Mouse (Mus musculus) thymus, postnatal 0 days (tissue): ENCODE measurements around the gene Sqstm1. TPM values are rescaled to one million over a fixed set of nuclear protein-coding genes. Genes with fewer than 3 reads are reported as not detected.

Source experiments
- DNase-seq: peaks from one replicate; pipeline ENCODE4 v3.0.0-alpha.2; 2015; ENCODE audit warnings: low spot score
- polyA plus RNA-seq: library from polyadenylated mRNA; unstranded; fragments of >200 nt; fragmentation: Nextera tagmentation; extraction: Ambion mirVana; gene quantifications from 2 replicates; pipeline ENCODE4 v1.2.1, GENCODE M21; 2015

The Sqstm1 gene
- polyA plus RNA-seq = 233 and 246 TPM in 2 replicates

DNA sequence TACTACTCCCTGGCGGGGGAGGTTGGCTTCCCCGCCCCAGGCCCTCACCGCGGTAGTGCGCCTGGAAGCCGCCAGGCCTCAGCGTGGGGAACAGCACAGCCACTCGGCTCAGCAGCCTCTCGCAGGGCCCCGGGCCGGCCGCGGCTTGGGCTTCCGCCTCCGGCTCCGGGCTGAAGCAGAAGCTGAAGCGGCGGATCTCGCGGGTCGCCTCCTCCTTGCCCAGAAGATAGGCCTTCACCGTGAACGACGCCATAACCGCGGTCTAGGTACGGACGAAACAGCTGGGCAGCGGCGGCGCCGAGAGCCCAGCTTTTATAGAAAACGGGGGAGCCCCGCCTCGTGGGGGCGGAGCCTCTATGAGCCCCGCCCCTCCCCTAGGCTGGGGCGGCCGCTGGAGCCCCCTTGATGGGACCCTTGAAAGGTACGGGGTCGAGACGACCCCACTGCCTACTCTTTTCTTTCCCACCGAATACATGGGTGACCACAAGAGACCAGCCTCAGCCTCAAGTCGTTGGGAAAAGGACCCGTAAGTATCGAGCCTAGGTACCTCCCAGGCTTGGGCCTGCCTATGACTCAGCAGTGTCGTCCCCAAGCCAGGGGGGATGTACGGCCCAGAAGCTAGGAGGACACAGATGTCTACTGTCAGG, at the start of gene Sqstm1, which contains the start of gene Mgat4b:
Gene Sqstm1 (minus strand): TSS at position 323 of the 647 bp plus-strand sequence.
Gene Mgat4b (plus strand): TSS at position 386 of the 647 bp plus-strand sequence.
- DNase-seq = peak; percentile 83

DNA sequence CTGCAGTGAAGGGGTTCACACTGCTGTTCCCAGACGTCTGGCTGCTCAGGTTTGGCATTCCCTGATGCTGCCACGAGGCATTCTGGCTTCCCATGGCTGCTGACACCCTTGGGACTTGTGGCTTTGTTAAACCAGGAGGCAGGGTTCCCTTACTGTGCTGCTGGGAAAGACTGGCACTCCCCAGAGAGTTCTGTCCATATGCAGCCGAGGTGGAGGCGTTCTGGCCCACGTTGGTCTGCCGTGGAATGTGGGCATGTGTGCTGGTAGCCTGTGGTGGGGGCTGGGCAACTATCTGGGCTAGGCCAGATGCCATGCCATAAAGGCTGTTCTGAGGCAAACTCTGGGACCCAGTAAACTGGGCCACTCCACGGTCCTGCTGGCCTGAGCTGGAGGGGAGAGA, 47.7 kb upstream of the Sqstm1 start:
- no peak for DNase-seq

DNA sequence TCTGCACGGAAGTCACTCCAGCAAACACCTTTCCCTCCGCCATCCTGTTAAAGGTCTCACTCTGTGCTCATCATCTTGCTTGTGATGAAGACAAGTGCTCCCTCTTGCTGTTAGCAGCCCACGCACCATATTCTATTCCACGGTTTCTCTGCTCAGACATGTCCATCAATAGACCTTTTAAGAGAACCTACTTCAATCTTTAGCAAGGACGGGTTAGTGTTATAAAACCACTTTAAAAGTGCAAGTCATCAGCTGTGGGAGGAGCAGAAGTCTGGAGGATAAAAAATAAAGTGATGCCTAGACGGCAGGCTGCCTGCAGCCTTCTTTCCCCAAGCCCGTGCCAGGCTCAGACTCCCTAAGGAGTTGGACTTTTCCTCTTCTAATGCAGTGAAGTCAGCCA, 46.0 kb upstream of the Sqstm1 start:
- DNase-seq = no peak

DNA sequence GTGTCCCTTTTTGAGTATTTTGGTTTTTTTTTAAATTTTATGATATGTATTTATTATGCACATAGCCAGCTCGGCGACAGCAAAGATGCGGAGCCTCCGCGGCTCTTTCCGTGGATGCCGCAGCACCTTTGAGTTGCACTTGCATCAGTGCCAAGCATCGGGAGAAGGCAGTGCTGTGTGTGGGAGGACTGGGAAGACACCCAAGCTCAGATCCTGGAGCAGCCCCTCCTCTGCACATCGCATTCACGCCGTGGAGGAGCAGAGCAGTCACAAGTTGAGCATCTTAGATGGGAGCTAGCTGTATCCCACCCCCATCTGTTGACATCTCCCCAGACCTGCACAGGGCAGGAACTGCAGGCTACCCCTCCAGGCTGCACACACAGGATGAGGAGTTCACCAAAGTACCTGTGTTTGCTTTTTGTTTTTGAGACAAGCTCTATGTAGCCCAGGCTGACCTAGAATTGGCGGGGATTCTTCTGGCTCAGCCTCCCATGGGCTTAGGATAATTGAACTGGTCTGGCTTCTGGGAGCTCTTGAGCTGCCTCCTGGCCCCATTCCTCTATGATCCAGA, 43.5 kb upstream of the Sqstm1 start:
- DNase-seq = no peak

DNA sequence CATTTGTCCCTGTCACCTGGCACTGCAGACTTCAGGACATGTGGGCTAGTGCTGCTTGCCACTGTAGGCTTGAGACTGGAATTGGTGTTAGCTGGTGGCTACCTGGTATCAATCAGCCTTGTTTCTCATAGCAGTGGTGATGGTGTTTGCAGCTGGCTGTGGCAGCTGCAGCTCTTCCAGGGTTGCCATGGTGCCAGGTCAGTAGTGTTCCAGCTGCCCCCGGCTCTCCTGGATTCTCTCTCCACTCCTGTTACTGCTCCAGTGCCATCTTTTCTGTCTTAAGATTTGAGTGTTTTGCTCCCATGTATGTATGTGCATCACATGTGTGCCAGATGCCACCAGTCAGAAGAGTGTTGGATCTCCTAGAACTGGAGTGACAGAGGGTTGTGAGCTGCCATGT, 42.8 kb upstream of the Sqstm1 start:
- no peak for DNase-seq

DNA sequence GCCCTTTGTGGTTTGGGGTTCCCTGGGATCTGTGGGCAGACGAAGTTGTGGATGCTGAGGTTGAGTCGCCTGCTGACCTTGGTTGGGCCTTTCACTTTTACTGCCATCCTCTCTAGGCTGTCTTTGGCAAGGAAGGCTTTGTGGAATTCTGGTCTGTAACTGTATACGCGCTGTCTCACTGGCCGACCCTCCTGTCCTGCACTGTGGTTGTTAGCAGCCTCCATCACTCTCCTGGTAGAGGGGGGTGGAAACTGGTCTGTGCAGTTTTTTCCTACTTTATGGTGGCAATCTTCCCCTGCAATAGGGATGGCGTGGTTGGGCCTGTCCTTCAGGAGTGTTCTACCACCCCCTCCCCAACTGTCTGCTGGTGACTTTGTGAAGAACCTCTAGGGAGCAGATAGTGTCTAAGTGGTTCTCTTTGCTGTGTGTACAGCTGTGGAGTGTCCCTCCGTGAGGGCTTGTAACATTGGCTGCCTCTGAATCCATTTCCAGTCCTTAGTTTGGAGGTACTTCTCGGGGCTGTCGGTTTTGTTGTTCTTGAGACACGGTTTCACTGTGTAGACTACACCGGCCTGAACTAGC, 42.1 kb upstream of the Sqstm1 start:
- no peak for DNase-seq

GRCm38 (mm10) chr11:50252166-50252565, 41.5 kb upstream of the Sqstm1 start:
- no peak for DNase-seq

DNA sequence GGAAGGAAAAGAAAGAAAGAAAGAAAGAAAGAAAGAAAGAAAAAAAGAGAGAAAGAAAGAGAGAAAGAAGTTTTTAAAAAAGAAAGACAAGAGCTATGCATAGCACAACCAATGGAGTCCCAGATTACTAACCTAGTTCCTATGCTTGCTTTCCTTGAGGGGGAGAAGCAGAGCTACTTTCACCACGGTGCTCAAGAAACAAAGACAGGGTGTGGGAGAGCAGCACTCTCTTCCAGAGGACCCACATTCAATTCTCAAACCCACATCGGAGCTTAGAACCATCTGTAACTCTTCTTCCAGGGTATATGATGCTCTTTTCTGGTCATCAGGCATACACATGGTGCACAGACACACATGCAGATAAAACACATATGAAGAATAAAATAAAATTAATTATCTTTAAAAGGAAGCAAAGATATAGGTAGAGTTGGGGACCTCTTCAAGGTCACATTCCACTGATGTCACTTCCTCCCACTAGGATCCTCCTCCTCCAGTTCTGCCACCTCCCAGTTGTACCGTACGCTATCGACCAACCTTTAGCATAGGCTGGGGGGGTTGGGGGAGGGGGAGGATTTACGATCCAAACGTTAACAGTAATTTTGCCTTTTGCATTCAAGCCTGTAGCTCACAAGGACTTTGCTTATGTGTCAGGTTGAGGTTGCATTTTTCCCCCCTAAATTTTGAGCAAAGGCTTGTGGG, 38.0 kb upstream of the Sqstm1 start:
- no peak for DNase-seq

DNA sequence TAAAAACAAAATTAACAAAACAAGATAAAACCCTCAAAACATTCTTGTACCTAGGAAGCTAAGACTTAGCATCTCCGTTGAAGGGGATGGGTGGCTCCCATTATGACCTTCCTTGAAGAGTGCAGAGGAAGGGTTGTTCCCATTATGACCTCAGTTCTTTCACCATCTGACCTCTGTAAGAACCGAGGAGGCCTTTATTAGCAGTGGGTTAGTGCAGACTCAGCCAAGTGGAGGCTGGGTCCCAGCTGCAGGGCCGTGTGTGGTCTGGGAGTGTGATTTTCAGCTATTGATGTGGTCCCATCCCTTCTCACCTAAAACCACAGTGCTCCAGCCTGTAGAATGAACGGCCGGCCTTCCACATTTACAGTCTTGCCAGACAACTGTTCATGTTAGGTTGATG, 34.6 kb upstream of the Sqstm1 start:
- DNase-seq = no peak

GRCm38 (mm10) chr11:50243926-50244325, 33.3 kb upstream of the Sqstm1 start:
- no peak for DNase-seq

- DNase-seq = no peak
Observed at GRCm38 (mm10) chr11:50240235-50240911, 29.7 kb upstream of the Sqstm1 start.

DNA sequence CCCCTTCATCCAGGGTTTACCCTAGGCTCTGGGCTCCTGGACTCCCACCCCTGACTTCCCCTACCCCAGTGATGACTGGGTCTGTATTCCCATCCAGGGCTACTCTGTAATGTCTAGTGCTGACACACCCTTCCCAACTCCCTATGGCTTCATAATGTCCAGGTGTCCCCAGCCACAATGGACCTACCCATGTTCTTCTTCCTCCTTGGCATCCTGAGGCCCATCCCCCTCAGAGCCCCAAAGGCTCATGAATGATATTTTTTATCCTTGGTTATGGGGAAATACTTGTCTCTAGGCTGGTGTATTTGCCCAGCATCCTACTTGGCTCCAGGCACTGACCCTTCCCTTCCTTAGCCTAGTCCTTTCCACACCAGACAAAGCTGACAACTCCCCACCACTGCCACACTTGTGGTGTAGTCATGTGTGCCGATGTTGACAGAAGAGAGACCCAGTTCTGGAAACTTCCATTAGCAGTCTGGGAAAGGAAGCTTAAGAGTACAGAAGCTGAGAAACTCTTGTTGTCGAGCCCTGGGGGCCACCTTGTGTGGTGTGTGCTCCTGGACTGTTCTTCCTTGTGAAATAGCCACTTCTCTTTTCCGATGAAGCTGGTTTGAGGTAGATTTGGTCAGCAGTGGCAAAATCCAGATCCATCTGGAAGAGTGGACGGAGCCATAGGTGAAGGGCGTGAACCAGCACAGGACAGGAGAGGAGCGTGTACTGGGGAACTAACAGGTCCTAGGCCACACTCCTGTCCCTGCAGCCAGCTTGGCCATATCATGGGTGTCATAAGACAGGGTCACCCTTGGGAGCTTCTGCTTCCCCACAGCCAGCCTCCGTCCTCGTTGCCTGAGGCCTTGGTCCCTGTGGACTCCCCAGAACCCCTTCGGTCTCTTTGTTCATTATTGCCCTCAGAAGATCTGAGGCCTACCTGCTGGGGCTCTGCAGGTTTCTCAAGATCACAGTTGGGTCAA, 28.5 kb upstream of the Sqstm1 start:
- DNase-seq = no peak

DNA sequence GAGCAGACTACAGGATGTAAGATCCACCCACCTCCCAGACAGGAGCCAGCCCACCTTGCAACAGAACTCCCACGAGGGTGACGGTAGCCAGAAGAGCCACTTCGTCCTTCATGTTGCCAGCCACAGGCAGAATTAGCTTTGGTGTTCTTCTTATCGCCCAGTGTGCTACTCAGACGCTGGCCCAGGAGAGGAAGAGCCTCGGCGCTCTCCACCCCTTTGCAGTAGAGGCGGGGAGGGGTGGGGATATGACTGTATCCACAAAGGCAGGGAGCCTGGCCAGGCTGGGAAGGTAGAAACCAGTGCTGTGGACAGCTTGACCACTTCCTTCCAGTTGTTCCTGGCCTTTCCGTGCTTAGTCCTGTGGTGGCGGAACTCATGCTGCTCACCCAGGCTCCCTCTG, 27.7 kb upstream of the Sqstm1 start, which contains the start of gene Ltc4s:
Gene Ltc4s (minus strand): TSS at position 293 of the 400 bp plus-strand sequence.
- no peak for DNase-seq

DNA sequence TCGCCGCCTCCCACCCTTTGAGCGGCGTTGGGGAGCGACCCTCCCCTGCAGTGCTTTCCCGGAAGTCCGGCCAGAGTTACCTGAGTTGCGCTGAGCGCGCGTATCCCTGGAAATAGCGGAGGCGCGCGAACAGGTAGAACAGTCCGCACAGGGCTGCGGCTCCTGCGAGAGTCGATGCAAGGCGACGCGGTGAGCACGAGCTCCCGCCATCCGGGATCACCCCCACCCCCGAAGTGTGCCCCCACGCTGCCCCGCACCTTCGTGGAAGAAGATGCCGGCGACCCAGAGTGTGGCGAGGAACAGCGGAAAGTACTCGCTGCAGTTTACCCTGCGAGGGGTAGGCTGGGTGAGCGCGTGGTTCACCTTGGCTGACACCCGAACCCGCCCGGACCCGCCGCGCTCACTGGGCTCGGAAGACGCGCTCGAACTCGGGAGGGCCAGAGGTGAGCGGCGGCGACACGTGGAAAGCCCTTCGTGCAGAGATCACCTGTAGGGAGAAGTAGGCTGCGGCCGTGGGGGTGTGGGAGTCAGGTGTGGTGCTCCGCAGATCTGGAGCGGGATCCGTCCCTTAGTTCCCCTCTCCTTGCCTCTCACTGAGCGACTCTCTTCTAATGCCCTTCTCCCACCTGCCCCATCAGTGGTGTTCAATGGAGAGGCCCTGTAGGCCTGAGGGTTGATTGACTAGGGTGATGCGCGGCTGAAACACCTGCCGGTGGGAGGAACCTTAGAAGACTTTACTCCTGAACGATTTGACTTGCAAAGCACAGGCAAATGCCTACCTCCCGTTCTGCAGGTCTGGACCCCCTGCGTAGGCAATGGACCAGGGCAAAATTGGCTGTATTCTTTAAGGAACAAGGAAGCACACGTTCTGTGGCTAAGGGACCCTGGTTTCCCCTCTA, 26.6 kb upstream of the Sqstm1 start:
- no peak for DNase-seq

DNA sequence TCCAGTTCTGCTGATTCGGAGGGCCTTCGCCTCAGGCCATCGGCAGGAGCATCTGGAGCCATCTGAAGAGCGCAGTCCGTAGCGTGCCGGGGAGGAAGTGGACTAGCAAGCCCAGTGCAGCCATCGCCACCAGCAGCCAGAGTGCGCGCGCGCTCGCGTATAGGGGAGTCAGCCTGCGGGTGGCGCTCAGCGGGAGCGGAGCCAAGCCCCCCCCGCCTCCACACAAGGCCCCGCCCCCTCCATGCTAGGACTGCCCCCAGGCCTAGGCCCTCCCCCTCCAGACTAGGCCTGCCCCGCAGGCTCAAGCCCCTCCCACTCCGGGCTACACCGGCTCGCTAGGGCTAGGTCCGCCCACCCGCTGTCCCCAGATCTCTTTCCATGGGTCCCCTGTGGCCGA, 25.9 kb upstream of the Sqstm1 start:
- DNase-seq = peak; percentile 94

- DNase-seq = no peak
Observed at GRCm38 (mm10) chr11:50234606-50235005, 24.0 kb upstream of the Sqstm1 start.

GRCm38 (mm10) chr11:50233993-50234392, 23.4 kb upstream of the Sqstm1 start:
- no peak for DNase-seq

GRCm38 (mm10) chr11:50233022-50233421, 22.4 kb upstream of the Sqstm1 start:
- DNase-seq = no peak

GRCm38 (mm10) chr11:50231411-50231810, 20.8 kb upstream of the Sqstm1 start:
- DNase-seq = peak; percentile 77
